Mouse (Mus musculus) kidney, postnatal 10 days (tissue): Measurements from ENCODE around the gene Lonp2.

Experiments used
- DNase-seq: peaks from one replicate; pipeline ENCODE4 v3.0.0; 2021; ENCODE audit warnings: mixed read lengths

Lonp2 gene

GRCm38 (mm10) chr8:86713407-86714188 is 89.8 kb downstream of the Lonp2 start:
- peak; percentile 60 for DNase-seq

- DNase-seq, result no peak
These were observed 94.6 kb downstream of the Lonp2 start for GRCm38 (mm10) chr8:86718332-86718994.

- no peak for DNase-seq
These were observed 95.5 kb downstream of the Lonp2 start for GRCm38 (mm10) chr8:86719368-86719767.

- DNase-seq, result peak; percentile 30
These were observed 97.1 kb downstream of the Lonp2 start for GRCm38 (mm10) chr8:86720756-86721459.

DNA sequence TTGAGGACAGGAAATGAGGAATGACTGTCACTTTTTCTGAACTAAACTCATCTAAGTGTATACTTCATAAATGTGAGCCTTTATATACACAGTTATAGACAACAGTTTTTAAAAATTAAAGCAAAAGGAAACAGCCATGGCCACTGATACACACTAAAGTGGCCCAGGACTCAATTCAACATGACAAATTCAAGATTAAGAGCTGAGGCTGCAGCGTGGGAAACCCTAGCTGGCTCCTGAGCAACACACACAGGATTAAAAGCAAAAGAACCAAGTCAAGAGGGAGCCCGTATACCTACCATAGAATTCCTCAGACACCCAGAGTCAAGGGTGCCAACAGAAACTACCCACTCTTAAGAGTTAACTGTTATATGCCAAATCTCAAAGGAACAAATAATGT is 97.6 kb downstream of the Lonp2 start:
- DNase-seq, result no peak

GRCm38 (mm10) chr8:86726959-86727358 is 103.1 kb downstream of the Lonp2 start:
- DNase-seq, result no peak

- peak; percentile 34 for DNase-seq
These were observed 104.5 kb downstream of the Lonp2 start for GRCm38 (mm10) chr8:86728224-86728950.

DNA sequence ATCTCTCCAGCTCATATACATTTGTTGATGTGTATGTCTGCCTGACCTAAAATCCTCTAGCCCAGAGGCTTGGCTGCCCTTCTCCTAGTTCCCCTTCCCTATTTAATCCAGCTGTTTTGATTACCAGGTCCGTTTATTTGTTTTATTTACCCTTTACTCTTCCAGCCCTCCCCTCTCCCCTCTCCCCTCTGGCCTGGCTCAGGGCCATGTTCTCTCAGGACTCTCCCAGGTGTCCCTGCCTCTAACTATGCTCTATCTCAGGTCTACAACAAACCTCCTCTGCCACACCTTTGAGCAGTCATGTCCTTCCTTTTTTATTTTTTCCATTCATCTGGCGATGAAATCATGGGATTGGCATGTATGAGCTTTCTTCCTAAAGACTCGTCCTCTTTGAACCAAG is 106.5 kb downstream of the Lonp2 start:
- DNase-seq, result no peak

- no peak for DNase-seq
These were observed 107.0 kb downstream of the Lonp2 start for GRCm38 (mm10) chr8:86730860-86731259.

DNA sequence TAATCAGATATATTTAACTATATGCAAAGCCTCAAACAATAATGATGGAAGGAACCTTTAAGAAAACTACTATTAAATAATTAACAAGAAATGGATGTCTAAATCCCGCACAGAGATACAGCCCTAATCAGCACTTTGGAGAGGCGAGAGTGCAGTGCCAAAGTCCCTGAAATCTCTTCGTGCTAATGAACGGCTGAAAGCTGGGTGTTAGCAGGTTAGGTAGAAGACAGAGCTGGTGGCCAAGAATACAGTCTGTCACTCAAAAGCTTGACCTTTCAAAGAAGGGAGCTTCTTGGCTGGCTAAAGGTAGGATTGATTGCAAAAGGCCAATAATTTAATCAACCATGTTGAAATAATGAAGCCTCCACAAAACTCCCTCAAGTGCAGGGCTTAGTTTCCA is 110.3 kb downstream of the Lonp2 start:
- DNase-seq, result no peak

- no peak for DNase-seq
These were observed 111.1 kb downstream of the Lonp2 start for GRCm38 (mm10) chr8:86734954-86735353.

- DNase-seq, result no peak
These were observed 111.7 kb downstream of the Lonp2 start for GRCm38 (mm10) chr8:86735446-86736111.

DNA sequence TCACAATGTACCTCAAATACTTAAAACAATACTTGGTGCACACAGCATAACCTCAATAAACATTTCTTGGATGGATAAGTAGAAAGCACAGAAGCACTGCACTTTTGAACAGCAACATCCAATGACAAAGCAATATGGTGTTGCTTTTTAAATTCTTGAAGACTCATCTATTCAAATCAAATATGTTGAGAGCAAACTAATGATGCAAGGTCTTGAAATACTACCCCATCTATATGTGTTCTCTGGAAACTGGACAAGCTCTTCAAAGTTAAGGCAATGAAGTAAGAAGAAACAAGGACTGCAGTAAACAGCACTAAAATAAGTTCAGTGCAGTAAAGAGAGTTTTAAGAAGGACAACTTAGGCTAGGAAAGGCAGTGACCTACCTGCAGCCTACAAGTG is 117.1 kb downstream of the Lonp2 start:
- DNase-seq, result no peak

- DNase-seq, result no peak
These were observed 117.8 kb downstream of the Lonp2 start for GRCm38 (mm10) chr8:86741627-86742026.

DNA sequence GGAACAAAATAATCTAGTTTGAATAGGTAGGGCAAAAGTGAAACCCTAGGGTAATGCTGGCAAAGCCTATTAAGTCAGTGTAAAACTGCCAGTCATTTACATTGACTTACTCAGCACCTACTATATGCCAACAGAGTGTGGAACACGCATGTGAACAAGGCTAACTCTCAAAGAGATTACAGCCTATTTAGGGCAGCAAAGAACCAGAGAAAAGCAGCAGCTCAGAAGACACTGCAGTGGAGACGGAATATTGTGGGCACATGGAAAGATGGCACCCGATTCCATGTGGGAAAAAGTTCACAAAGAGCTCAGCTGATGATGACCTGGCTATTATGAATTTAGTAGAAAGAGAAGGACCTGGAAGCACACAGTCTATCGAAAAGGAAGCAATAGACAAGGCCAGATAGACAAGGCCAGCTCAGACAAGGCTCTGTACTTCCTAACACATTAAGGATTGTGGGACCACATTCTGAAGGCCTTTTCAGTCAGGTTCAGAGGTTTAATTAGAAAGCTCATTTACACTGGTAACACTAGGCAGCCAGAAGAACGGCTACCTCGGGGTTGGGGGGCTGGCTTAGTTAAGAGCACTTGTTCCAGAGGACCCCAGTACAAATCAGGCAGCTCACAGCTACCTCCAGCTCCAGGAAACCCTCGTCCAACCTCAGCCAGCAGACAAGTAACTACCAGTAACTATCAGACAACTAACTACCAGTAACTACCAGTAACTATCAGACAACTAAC is 118.9 kb downstream of the Lonp2 start:
- no peak for DNase-seq

GRCm38 (mm10) chr8:86744313-86745220 is 120.7 kb downstream of the Lonp2 start:
- DNase-seq, result no peak

GRCm38 (mm10) chr8:86745221-86745934 is 121.5 kb downstream of the Lonp2 start, which contains the start of the genes Gm10638 and Siah1a:
Gene Gm10638, plus strand, starts transcription at chr8:86745699.
Gene Siah1a, minus strand, starts transcription at chr8:86745934.
- DNase-seq, result peak; percentile 83

GRCm38 (mm10) chr8:86745935-86746441 is 122.1 kb downstream of the Lonp2 start:
- peak; percentile 97 for DNase-seq

- peak; percentile 45 for DNase-seq
These were observed 122.7 kb downstream of the Lonp2 start for GRCm38 (mm10) chr8:86746511-86746910.

DNA sequence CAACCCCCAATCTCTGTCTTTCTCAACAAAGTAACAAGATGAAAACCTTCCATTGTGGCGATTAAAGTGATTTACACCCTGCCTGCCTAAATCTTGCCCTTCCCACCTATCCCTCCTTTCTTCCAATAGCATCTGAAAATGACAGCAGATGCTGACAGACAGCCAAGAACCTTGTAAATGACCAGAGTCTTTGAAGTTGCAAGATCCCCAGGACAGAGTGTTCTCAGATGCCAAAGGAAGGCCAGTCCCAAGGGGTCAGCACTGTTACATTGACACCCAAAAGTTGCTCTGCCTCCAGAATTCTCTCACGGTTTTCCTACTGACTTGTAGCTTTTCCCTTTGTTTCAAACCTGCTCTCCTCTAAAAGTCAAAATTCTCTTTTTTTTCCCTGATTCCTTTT is 126.0 kb downstream of the Lonp2 start:
- no peak for DNase-seq
